Mouse (Mus musculus): Measurements from ENCODE around the gene Crybb2. TPM values are rescaled to one million over a fixed set of nuclear protein-coding genes. Genes with fewer than 3 reads are reported as not detected.
"Not testable (repeated sequence)": the region's sequence is repeated elsewhere in the genome, so short reads cannot be mapped to it uniquely, and the experiment has no call there.

The Crybb2 gene
- not detected for total RNA-seq (2021)
- long read RNA-seq: 0 reads

GRCm38 (mm10) chr5:113070017-113070416, at the start of gene Crybb2:
Gene Crybb2, minus strand, starts transcription at chr5:113070117.
- DNase-seq (ENCODE audit: low spot score in 2 of 2): no peak

DNA sequence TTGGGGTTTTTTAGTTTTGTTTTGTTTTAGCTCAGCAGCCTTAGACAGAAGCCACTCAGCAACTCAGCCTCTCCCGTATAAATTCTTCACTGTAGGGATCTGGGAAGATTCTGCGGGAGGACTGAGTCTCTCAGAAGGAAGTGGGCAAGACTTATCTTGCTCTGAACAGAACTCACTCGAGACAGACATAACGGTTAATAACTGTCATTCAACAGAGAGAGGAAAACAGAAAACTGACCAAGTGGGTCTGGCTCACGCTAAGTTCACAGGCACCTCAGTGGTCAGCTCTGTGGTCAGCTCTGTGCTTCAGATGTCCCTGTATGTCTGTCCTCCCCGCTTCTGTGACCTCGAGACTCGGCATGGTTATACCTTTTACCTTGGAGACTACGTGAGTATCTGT, 49.4 kb upstream of the Crybb2 start:
- no peak for DNase-seq (ENCODE audit: low spot score in 2 of 2)

DNA sequence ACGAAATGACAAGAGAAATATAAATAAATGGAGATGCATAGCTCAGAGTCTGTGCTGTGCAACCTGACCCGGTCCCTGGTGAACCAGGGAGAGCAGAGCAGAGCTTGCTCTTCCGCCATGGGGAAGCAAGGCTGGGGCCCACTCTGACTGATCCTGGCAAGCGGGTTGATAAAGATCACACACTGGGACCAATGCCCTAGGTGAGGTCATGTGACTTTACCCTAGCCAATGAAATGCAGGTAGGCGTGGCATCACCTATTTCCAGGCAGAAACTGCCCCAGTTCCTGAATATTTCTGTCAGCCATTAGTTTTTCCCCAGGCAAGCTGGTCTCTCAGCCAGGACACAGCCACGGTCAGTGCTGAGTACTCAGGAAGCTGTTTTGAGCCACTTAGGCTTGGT, 48.8 kb upstream of the Crybb2 start:
- no peak for DNase-seq (ENCODE audit: low spot score in 2 of 2)

DNA sequence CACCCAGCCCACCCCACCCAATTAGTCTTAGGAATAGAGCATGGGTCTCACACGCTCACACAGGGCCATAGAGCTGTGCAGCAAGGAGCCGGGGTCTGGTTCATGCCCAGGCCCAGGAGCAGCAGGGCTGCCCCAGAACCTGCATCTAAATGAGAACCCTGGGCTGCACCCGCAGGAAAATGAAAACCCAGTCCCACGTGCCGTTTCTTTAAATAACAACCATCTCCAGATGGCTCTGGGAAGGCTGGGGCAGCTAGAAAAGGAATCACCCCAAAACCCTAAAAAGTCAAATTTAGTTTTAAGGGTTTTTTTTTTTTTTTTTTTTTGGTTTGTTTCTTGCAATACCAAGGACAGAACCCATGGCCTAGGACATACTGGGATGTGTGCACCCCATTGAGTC, 47.4 kb upstream of the Crybb2 start:
- DNase-seq (ENCODE audit: low spot score in 2 of 2): no peak

GRCm38 (mm10) chr5:113115896-113116295, 46.0 kb upstream of the Crybb2 start:
- no peak for DNase-seq (ENCODE audit: low spot score in 2 of 2)

DNA sequence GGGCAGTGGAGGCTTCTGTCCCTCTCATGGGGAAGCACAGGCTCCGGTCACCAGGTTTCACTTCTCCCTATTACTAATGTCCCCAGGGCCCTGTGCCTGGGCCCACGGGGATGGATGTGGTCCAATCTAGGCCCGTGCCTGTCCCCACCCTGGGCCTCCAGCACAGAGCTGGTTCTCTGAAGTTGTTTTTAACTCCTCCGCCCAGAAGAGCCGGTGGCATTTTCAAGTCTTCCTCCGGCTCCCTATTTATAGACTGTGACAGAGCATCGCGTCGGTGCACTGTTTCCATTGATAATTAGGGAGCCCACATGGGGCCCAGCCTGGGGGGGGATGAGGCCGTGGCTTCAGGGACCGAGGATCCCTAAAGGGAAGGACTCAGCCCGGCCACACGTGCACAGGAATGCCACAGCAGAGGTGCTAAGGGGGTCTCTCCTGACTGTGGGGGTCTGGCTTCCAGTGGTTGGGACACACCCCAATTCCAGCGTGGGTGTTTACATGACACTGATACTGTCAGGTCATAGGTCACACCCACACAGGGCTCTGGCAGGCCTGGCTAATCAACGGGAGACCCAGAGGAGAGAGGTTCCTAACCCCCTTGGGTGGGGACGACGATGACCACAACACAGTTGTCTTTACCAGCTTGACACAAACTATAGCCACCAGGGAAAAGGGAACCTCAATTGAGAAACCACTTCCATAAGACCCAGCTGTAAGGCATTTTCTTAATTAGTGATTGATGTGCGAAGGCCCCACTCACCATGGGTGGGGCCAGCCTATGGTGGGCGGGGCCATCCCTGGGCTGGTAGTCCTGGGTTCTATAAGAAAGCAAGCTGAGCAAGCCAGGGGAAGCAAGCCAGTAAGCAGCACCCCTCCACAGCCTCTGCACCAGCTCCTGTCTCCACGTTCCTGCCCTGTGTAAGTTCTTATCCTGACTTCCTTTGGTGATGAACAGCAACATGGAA, 44.6 kb upstream of the Crybb2 start:
- peak in 1 of 2 experiments; percentile 34 for DNase-seq (ENCODE audit: low spot score in 2 of 2)

DNA sequence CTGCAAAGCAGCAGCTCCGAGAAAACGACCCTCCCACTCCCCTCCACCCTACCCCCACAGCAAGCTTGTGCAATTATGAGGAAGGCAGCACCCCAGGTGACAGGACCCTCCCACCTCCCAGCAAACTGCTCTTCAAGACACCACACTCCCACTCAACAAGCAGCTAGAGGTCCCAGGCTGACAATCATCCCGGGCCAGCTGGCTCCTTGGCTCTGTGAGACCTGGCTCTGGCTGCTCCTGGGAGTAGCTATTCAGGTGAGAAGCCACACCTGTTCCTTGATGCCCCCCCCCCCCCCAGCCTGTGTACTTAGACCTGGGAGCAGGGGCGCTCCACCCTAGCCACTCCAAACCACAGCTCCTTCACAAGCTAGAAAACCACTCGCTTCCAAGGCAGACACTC, 43.2 kb upstream of the Crybb2 start:
- no peak for DNase-seq (ENCODE audit: low spot score in 2 of 2)

GRCm38 (mm10) chr5:113111336-113111735, 41.4 kb upstream of the Crybb2 start:
- no peak for DNase-seq (ENCODE audit: low spot score in 2 of 2)

- DNase-seq (ENCODE audit: low spot score in 2 of 2): no peak
Measured at GRCm38 (mm10) chr5:113110929-113111328, 41.0 kb upstream of the Crybb2 start.

DNA sequence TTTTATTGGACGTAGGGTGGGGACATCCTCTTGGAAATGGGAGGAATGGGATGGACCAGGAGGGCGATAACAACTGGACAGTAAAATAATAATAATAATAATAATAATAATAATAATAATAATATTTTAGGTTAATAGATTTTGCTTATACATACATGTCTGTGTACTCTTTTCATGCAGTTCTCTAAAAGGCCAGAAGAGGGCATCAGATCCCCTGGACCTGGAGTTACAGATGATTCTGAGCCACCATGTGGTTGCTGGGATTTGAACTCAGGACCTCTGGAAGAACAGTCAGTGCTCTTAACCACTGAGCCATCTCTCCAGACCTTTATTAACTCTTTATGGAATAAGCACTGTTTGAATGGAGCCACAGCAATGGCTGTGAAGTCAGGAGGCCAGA, 39.7 kb upstream of the Crybb2 start:
- not testable (repeated sequence) for DNase-seq (ENCODE audit: low spot score in 2 of 2)

GRCm38 (mm10) chr5:113108165-113108764, 38.3 kb upstream of the Crybb2 start:
- DNase-seq (ENCODE audit: low spot score in 2 of 2): no peak

GRCm38 (mm10) chr5:113107709-113108108, 37.8 kb upstream of the Crybb2 start:
- DNase-seq (ENCODE audit: low spot score in 2 of 2): no peak

GRCm38 (mm10) chr5:113106594-113106993, 36.7 kb upstream of the Crybb2 start:
- DNase-seq (ENCODE audit: low spot score in 2 of 2): no peak

DNA sequence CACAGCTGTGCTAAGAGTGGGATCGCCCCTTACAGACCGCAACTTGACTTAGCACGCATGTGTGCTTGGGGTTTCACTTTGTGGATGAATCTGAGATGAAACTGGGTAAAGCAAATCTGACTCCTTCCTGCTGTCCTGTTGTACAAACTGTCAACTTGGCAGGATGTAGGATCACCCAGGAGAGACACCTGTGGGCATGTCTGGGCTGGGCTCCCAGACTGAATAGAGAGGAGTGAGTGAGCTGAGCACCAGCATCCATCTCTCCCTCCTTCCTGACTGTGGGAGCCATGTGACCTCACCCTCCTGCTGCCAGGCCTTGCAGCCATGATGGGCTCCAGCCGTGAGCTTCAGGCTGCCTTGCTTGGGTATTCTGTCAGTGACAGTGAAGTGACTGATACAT, 35.6 kb upstream of the Crybb2 start:
- no peak for DNase-seq (ENCODE audit: low spot score in 2 of 2)

DNA sequence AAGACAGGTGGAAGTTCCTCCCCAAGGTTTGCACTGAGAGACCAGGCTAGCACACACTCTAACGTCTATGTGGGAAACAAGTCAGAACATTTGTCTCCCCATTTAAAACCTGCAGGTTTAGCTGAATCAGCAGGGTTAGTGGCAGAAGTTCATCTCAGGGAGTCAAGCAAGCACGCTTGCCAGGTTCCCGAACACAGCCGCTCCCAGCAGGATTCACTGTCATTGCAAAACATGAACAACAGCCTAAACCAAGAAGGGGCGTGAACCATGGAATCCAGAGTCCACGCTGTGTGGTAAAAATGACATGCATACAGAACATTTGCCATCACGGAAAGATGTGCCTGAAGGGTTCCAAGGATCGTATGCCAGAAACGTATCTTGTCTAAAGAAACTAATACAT, 35.1 kb upstream of the Crybb2 start:
- DNase-seq (ENCODE audit: low spot score in 2 of 2): no peak

DNA sequence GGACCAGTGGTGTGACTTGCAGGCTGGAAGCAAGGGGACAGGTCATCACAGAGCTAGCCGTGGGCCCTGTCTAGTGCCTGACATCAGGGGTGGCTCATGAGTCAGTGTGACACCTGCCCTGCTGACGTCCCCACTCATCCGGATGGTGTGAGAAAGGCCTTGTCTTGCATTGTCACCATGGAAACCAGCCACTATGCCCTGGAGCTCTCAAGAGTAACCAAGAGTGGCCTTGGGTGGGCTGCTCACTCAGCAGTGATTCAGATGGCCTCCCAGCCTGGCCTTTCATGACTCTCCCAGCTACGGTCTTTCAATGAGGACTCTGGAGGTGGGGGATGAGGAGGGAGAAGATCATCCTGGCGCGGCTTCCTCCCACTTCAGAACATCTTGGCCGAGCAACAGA, 32.5 kb upstream of the Crybb2 start:
- no peak for DNase-seq (ENCODE audit: low spot score in 2 of 2)

DNA sequence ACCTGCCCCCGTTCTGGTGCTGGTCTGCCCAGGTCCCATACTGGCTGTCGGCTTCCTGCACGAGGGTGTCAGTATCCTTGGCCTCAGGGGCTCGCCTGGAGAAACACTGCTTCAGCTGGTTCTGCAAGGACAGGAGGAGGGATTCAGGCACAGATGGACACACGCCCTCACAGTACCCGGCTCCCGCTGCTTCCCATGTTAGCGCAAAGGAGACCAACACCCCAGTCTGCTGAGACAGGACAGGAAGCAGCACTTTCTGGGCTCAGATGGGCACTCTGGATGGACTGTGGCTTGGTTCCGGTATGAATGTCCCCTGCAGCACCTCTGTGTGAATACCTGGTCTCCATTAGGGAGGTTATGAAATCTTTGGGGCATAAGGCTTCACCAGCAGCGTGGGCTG, 31.5 kb upstream of the Crybb2 start:
- DNase-seq (ENCODE audit: low spot score in 2 of 2): peak; percentile 34 to 65

GRCm38 (mm10) chr5:113100422-113100821, 30.5 kb upstream of the Crybb2 start:
- DNase-seq (ENCODE audit: low spot score in 2 of 2): no peak

- DNase-seq (ENCODE audit: low spot score in 2 of 2): peak; percentile 84 to 95
Measured at GRCm38 (mm10) chr5:113099546-113099945, 29.6 kb upstream of the Crybb2 start.

DNA sequence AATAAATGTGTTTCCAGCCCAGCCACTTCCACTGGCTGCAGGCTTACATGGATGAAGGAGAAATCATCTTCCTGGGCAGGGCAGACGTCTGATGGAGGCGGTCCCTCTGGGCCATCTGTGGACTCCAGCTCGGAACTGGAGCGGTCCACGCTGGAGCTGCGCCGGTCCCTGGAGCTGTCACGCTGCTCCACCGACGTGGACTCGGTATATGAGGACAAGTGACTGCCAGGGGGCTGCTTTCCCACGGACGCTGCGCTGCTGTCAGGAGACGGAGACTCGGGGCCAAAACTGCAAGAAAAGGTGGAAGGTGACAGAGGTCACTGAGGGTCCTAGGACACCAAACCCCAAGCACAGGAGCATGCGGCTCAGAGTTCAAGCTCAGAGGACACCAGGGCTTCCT, 27.6 kb upstream of the Crybb2 start:
- DNase-seq (ENCODE audit: low spot score in 2 of 2): no peak

DNA sequence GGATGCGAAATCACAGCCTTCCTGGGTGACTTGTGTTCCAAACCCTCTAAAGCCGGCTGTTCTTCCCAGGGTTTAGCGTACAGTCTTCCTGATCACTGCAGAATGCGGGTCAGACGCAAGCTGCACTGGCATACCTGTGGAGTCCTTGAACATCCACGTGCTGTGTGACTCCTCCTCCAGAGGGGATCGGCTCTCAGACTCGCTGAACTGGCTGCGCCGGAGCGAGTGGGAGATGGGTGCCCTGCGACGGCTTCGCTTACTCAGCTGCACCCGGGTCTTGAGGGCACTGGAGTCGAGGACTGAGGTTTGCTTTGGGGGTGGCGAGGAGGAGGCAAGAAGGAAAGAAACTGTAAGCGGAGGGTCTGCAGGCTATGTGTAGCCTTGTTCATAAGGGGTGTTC, 25.5 kb upstream of the Crybb2 start:
- DNase-seq (ENCODE audit: low spot score in 2 of 2): no peak

- DNase-seq (ENCODE audit: low spot score in 2 of 2): no peak
Measured at GRCm38 (mm10) chr5:113092406-113092805, 22.5 kb upstream of the Crybb2 start.

- DNase-seq (ENCODE audit: low spot score in 2 of 2): peak in 1 of 2 experiments; percentile 57
Measured at GRCm38 (mm10) chr5:113091162-113091561, 21.2 kb upstream of the Crybb2 start.
